Mouse (Mus musculus) spleen, postnatal 10 days (tissue): ENCODE data around the gene Nt5dc2.

Source experiments
- DNase-seq, 2 experiments: peaks; one replicate each; pipeline ENCODE4 v3.0.0; 2021 to 2022; ENCODE audit warnings: low spot score in 2 of 2

Nt5dc2 gene

DNA sequence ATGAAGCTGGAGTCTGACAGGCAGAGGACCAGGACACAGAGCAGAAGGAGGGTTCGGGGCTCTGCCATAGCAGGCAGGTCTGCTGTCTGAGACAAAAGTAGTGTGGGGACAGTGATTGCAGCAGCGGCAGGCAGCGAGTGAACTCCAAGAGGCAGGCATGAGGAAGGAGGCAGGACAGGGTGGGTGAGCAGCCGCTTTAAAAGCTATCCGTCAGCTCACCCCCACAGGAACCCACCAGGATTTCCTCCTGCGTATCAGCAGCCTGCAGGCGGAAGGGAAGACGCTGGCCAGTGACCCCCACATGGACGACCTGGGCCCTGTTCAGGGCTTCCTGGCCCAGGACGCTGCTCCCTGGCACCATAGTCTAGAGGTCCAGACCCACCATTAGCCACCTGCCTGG is 37.6 kb downstream of the Nt5dc2 start, which contains the start of gene Stab1:
Gene Stab1 (minus strand): TSS at position 217 of the 400 bp plus-strand sequence.
- no peak for DNase-seq

DNA sequence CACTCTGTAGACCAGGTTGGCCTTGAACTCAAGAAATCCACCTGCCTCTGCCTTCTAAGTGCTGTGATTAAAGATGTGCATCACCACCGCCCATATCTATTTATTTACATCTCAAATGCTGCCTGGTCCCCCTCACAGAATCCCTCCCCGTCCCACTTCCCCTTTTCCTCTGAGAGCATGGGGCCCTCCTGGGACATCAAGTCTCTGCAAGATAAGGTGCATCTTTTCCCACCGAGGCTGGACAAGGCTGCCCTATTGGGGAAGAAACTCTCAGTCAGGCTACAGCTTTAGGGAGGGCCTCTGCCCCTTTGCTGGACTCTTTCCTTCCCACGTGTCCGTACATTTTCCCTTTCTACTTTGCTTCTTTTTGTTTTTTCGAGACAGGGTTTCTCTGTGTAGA is 38.7 kb downstream of the Nt5dc2 start:
- no peak for DNase-seq

DNA sequence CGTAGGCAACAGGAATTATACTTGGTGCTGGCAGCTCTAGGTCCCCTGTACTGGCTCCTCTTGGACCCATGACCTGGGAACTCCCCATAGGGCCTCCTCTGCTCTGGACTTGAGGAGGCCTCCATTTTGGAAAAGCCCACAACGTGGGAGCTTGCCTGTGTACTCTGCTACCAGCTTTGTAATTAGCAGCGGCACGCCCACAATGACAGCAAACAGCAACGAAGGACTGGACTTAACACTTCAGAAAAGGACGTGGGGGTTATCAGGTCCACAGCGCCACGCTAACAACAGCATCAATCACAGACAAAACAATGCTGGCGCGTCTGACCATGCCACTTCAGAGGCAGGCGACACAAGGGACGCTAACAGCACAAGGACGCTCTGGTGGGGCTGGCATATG is 40.1 kb downstream of the Nt5dc2 start:
- no peak for DNase-seq

DNA sequence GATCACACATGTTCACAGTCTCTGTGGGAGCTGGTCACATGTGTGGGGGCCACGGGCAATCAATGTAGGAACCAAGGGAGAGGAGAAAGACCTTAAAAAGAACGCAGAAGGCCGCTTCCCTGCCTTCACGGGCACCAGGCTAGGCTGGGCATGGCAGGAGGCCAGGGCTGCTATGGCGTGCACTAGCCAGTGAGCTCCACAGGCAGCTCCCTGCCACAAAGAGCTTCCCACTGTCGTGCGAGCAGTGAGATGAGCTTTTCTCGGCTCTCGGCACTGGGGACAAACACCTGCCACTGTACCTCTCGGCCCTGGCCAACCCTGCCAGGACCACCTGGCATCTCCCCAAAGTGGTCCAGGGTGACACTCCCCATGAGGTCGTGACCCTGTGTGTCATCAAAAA is 40.5 kb downstream of the Nt5dc2 start:
- DNase-seq: no peak

DNA sequence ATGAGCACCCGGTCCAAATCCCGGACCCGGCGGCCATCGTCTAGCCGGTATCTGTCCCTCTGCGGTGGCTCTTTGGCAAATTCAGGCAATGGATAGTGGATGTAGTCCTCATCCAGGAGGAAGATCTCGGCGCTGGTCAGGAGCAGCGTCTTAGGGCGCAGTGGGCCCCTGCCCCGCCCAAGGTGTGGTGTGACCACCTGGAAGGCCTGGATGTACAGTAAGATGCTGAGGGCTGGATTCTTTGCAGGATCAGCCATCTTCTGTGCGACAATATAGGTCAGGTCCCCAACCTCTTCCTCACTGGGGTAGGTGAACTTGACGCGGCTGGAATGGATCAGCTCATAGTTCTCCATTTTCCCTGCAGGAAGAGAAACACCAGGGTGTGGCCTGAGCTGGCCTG is 41.0 kb downstream of the Nt5dc2 start:
- no peak for DNase-seq

DNA sequence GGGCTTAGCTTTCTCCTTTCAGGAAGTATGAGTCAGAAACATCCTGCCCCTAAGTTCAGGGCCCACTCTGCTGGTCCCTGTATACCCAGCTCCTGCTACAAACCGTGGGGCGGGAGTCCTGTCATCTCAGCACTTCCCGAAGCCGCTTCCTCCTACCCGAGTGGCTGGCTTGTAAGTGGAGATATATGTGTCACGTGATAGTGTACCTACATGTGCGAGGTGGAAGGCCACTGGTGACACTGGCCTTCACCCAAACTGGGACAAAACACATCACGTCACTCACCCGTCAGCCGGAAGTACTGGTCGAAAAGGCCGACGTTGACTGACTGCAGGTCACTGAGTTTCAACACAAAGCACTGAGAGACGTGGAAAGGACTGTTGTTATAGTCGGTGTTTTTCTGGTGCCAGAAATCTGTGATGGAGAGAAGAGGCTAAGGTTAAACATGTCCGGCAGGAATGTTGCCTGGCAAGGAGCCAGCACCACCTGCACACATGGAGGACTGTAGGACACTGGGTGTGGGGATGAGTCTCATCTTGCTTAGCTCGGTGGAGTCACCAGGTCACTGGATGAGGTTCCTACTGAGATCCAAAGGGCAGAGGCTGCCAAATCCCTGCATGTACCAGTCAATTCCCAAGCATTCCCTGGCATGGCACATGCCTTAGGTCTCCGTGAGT is 42.1 kb downstream of the Nt5dc2 start:
- no peak for DNase-seq

DNA sequence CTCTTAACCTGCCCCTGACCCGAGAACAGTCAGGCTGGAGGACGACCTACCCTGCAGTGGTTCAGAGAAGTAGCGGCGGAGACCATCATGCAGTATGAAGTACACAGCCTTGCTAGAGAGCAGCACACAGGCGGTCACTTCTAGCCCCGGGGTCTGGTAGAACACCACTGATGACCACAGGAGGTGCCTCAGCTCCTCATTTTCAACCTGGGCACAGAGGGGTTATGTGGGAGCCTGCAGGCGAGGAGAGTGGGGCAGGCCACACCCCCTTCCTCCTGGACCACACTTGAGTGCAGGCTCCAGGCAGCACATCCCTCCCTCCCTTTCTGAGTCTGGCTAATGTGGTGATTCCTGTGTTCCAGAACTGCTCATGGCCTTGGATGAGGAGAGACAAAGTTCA is 42.7 kb downstream of the Nt5dc2 start:
- no peak for DNase-seq

DNA sequence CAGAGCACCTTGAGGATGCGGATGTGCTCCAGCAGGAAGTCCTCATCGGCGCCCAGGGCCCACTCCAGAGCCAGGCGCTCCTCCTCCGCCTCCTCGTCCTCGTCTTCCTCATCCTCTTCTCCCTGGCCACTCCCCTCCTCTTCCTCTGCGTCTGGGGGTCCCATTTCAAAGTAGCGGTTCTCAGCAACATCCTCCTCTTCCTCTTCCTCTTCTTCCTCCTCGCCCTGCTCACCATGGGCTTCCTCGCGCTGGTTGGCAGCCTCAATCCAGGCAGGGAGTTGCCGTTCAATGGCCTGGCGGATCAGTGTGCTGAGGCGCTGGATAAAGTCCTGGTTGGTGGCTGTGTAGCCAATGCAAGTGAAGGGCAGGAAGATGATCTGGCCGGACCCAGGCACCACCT is 46.4 kb downstream of the Nt5dc2 start:
- DNase-seq: no peak

DNA sequence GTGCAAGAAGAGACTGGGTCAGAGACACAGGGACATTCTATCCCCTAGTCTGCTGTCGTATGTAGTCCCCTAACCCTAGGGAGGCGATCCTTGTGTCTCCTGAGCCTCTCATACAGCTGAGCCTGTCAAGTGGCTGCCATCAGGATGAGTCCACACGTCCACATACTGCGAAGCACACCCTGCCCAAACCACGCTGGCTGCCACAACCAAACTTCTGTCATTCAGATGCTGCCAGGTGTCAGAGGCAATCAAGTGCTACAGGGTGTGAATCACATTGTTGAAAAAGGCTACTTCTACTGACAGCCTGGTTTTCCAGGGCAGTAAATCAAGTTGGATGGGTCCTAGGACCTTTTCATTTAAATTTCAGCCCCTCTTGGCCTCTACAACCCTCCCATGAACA is 46.9 kb downstream of the Nt5dc2 start:
- no peak for DNase-seq

DNA sequence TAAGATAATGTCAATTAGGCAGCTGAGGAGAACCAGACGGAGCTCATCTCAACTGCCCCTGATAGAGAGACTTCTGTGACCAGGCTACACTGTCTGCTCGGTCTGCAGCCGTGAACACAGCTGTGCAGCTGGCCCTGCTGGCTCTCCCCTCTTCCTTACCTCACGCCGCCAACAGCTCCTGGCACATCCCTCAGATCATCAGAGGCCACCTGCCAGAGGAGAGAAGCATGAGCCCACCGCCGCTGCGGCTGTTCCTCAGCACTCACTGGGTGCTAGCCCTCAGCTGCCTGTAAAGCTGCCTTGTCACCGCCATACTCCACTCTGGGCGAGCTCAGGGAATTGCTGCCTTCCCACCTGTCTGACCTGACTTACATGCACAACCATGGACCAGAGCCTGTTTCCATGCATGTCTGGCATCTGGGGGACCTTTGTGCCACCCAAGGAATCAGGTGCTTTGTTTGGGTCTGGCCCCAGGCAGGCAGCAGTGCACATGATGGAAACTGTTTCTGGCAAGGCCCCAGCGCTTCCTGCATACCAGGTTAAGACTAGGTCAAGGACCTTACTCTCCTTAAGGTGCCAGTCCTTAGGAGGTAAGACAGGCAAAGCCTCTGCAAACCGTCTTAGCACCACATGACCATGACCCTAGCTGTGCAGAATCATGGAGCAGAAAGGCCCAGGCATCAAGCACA is 49.0 kb downstream of the Nt5dc2 start:
- DNase-seq: no peak

DNA sequence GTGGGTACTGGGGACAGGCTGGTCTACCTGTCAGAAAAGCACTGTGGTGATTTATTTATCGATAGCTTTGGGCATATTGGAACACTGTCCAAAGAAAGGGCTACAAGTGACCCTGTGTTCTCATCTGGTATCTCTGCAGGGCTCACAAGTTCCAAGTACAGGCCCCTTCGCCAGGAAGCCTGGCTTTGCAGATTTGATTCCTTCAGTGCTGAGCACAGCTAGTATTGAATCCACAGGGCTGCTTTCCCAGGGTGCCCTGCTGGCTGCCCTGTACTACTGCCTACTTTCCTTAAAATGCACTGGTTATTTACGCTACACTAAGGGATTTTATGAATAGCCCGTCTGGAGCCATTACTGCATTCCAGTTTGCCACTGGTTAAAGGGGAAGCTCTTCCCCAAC is 50.7 kb downstream of the Nt5dc2 start:
- DNase-seq: no peak

DNA sequence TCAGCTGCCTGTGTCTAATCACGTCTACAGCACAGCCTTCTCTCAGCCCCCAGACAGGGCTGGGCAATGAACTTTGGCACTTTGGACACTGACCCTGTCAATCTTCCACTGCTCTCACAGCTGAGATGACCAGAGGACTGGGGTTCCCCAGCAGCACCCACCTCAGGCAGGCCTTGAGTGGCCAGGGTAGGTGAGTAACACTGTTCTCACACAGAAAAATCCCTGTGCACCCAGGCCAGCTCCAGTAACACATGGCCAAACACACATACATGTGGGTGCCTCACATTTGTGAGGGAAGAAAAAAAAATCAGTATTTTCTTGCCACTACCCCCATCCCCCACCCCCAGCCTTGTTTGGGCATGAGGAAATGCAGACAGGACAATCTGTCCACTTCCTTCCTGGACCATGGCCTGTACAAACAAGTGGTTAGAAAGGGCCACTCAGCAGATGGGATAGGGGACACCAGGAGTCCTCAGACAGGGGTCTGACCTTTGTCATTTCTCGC is 52.0 kb downstream of the Nt5dc2 start:
- no peak for DNase-seq

DNA sequence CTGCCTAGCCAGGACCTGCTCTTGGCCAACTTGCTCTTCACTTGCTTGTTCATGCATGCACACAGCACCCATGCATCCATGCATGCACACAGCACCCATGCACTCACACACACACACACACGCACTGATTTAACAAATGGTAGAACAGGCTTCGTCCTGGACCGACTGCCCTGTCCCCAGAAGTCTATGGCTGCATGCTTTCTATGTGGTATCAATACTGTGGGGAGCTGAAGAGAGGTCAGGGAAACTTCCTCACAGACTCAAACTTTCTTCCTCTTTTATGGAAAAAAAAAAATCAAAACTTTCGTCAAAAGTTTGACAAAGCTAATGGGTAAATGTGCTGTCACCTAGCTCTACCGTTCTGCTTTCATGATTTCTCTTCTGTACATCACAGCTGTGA is 52.7 kb downstream of the Nt5dc2 start:
- no peak for DNase-seq

DNA sequence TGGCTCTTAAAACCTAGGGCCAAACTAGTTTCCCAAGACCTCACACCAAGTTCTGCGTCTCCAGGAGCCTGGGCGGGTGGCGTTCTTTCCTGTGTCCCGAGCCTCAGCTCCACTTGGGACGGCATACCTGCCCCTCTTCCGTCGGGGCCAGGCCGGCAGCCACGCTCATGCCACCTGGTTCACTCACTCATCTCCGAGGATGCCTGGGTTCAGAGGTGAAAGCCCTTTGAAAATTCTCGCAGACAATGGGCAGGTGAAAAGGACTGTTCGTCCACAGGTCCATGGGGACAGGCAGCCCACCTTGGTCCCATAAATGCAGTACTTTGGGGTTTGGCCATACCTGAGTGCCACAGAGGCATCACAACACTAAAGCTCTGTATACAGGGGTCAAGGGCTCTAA is 53.3 kb downstream of the Nt5dc2 start:
- DNase-seq: no peak

DNA sequence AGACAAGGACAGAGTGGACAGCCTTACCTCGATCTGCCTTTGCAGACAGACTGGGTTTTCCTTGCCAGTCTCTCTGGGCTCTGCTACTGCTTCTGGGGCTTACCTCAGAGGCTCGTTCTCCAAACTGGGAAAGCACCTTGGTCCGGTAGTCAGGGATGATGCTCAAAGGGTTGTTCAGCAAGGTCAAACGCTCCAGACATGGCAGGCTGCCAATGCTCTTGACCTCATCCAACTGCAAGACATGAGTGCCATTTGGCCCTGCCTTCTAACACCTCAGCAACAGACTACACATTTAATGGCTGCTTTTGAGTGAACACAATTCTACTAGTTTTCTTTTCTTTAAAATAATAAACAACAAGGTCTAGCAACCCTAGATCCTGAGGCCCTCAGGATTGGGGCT is 55.8 kb downstream of the Nt5dc2 start:
- DNase-seq: no peak
